Mouse (Mus musculus) ovary, postnatal 36 days (tissue): Measurements from ENCODE around the gene Med18.
"Not testable (repeated sequence)": the region's sequence is repeated elsewhere in the genome, so short reads cannot be mapped to it uniquely, and the experiment has no call there.

Experiments
- DNase-seq: peaks from one replicate; pipeline ENCODE4 v3.0.0; 2022; ENCODE audit warnings: low spot score, mixed read lengths

The Med18 gene

GRCm38 (mm10) chr4:132421556-132421922 lies 42.2 kb downstream of the Med18 start:
- DNase-seq, result no peak

- no peak for DNase-seq
Measured at GRCm38 (mm10) chr4:132420471-132420870, 43.2 kb downstream of the Med18 start.

DNA sequence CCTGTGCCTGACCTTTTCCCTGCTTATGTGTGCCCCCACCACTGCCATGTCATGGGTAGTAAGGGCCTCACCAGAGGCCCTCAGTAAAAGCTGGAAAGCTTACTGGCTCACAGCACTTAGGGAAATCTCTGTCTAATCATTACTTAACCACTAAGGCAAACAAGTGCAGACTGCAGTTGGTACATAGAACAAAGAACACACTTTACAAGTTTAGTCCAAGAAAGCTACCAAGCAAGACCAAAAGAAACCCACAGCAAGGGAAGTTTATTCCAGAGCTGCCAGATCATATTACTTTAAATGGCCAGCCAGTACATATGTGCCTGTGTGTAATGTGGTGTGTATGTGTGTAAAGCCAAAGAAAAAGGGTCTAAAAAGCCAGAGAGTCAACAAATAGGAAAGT lies 47.8 kb downstream of the Med18 start:
- no peak for DNase-seq

DNA sequence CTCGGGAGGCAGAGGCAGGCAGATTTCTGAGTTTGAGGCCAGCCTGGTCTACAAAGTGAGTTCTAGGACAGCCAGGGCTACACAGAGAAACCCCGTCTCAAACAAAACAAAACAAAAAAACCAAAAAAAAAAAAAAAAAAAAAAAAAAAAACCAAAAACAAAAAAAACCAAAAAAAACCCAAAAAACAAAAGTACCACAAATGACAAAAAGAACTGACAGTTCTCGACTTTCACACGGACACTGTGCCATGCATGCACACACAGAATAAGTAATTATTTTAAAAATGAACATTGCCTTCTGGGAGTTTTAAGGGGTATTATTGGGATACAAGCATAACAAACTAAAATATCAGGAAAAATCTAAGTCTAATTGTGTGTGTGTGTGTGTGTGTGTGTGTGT lies 50.5 kb downstream of the Med18 start:
- not testable (repeated sequence) for DNase-seq

DNA sequence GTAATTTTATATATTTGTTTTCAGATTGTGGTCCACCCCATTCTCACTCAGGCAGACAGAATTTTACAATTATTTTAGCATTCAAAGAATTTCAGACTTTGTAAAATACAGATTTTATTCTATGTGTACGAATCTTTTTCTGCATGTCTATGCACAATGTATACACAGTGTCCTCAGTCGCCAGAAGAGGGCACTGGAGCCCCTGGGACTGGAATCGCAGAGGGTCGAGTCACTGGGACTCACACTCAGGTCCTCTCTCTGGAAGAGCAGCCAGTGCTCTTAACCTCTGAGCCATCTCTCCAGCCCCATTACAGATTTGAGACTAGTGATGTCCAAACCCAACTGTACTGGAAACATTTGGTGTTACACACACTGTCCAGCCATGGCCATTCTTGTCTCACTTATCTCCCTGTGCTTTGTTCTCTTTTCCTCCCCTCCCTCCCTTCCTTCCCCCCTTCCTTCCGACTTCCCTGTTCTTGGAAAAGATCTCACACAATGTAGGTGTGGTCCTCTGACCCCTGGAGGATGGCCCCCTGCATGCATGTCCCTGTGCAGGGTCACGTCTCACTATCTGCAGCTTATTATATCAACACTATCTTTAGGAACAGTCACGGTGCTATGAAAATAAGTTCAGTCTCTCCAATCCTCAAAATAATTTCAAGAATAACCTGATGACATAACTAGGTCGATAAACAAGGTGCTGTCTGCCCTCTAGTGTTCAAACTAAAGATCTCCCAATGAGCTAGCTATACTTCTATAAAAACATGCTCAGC lies 52.2 kb downstream of the Med18 start:
- no peak for DNase-seq

GRCm38 (mm10) chr4:132409587-132410229 lies 54.0 kb downstream of the Med18 start:
- no peak for DNase-seq
